Mouse (Mus musculus) R1 (cell line): ENCODE data around the gene Lbh.

Source experiments
- DNase-seq: peaks from one replicate; pipeline ENCODE4 v3.0.0-alpha.2; 2018; ENCODE audit warnings: low read depth, low spot score

Lbh gene

DNA sequence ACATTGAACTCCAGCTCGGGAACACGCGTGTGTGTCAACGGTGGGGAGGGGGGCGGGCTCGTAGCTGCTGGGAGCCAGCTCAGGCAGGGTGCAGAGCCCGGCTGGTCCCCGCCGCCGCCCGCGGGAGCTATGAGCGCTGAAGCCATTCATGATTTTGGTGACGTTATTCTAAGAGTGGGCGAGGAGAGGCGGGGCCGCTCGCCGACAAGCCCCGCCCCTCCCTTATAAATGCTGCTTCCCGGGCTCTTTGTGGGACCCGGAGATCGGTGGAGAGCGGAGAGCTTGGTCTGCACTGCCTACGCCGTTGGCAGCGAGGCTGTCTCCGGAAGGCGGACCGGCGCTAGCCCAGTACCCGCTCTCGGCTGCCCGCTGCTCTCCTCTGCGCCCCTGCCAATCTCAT is at the start of gene Lbh:
Gene Lbh (plus strand): TSS at position 253 of the 400 bp plus-strand sequence.
- DNase-seq: peak; percentile 70

DNA sequence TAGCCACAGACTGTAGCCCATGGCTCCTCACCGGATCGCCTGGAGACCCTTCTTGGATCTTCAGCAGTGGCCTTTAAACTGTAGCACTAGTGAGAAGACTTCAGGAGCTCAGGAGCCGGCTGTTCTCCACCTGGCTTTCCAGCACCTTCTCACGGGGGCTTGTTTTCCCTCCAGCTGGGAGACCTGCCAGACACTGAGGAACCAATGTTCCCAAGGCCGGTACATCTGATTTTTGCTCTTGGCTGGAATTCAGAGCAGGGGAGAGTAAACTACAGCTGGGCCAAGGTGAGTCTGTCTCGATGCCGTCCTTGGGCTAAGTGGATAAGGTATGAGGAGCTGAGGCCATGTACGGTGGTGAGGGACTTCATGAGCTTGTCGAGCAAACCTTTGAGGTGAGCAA is 39.1 kb upstream of the Lbh start:
- no peak for DNase-seq

DNA sequence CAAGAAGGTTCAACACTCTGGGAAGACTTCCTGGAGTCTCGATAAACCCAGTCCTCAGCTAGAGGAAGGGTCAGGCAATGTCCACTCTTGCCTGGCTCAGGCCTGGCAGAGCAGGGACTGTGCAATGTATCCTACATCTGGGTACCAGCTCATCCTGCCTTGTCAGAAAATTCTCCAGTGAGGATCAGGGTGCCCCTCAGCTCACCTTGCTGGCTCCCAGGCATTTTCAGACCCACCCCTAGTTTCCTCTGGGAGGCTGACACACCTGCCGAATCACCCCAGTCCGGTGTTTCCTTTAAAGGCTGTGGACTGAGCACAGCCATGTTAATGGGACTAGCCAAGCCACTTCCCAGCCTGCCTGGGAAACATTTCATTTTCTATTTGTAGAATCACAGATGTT is 37.9 kb upstream of the Lbh start:
- no peak for DNase-seq

DNA sequence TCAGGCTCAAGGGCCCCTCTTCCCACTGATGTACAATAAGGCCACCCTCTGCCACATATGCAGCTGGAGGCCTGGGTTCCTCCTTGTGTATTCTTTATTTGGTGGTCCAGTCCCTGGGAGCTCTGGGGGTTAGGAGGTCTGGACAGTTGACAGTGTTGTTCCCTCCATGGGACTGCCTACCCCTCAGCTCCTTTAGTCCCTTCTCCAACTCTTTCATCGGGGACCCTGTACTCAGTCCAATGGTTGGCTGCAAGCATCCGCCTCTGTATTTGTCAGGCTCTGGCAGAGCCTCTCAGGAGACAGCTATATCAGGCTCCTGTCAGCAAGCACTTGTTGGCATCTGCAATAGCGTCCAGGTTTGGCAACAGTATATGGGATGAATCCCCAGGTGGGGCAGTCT is 37.1 kb upstream of the Lbh start:
- DNase-seq: no peak

DNA sequence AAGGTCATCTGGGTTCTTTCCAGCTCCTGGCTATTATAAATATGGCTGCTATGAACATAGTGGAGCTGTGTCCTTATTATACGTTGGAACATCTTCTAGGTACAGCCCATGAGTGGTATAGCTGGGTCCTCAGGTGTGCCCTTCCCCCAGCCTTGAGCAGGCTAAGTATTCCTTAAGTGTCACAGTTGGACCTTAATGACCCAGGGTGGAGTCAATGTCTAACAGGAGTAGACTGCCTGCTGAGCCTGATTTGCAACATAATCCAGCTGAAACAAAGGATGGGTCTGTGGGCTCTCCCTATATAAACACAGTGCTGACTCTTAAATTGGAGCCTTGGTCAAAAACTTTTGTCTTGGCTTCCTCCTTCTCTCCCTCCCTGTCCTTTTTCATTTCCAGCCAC is 36.3 kb upstream of the Lbh start:
- DNase-seq: peak; percentile 93

DNA sequence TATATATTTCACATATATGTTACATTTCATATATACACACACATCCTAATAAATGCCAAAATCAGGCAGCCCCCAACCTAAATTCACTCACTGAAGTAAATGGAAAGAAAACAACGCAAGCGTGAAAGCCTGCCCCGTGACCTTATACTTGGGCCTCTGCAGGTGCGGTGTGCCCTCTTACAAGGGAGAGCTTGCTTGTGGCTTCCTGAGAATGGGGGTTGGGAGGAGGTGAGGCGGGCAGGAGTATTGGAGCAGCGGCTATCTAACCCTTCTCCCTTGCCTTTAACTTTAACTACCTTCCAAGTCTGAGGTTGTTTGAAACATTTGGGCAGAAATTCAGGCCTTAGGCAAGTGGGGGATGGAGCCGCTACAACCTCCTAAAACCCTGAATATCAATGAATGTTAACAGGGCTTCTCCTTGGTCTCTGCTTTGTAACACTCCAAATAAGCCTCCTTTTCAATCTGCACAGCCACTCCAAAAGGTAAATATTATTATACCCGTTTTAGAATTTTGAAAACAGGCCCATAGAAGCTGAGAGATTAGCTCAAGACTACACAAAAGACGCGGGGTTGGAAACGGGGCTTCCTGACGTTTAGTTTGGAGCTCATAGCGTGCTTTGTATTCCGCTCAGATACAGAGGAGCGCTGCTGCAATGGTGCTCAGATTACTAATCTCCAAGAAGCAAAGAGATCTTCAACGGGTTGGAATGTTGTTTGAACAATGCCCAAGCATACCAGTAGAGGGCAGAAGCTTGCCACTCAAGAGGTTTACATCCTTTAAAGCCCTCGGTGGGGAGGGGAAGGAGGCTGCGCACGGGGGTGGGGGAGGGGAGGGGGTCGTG is 28.3 kb upstream of the Lbh start:
- DNase-seq: peak; percentile 72

DNA sequence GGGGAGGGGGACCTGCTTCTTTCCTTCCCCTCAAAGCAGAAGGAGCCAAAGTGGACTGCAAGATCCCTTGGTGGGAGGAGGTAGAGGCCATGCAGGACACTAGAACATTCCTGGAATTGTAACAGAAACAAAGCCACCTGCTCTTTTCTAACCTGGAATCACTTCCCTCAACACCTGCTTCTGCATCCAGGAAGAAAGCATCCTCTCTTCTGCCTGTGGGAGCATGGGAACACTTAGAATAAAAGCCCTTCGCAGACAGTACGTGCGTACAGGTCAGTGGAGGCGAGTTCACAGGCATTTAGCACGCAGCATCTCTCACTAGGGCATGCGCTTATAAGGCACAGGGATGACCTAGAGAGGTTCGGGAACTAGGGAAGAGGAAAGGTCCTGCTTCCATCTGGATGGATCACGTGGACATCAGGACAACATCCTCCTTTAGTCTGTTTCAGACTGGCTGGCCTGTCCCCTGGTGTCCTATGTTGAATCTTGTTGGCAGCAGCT is 27.7 kb upstream of the Lbh start:
- DNase-seq: no peak

DNA sequence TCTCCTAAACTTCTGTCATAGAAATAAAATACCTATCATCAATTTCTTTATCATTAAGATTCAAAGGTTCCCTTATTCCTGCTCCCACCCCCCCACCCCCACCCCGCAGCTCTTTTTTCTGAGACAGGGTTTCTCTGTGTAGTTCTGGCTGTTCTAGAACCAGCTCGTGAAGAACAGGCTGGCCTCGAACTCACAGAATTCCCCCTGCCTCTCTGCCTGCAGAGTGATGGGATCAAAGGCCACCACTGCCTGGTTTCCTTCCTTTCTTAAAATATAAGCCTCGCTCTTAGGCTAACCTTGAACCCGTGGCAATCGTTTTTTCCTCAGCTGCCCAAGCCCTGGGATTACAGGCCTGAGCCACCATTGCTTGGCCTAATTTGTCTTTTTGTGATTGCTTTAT is 26.5 kb upstream of the Lbh start:
- no peak for DNase-seq

DNA sequence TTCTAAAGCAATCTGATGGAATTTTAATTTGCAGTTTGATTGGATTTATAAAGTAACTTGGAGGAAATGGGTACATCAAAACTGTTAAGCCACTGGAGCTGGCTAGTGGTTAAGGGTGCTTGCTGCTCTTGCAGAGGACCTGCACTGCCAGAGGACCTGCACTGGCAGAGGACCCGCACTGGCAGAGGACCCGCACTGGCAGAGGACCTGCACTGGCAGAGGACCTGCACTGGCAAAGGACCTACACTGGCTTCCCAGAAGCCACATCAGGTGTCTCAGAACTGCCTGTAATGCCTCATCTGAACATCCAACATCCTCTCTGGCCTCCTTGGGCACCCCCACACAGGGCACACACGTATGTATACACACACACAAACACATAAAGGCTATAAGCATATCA is 22.6 kb upstream of the Lbh start:
- no peak for DNase-seq

DNA sequence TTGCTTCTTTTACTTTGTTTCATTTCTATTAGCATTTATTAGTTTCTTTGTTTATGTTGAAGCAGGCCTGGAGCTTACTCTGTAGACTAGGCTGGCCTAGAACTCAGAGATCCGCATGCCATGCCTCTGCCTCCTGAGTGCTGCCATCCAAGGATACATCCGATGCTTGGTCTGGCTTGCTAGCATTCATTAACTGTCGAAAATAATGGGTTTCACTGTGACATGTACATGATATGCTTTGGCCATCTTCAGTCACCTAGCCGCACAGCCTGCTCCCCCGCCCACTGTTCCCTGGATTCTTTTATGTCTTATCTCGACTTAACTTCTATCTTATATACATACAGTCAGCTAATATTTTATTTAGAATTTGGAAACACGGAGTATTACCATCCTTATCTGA is 21.0 kb upstream of the Lbh start:
- no peak for DNase-seq

DNA sequence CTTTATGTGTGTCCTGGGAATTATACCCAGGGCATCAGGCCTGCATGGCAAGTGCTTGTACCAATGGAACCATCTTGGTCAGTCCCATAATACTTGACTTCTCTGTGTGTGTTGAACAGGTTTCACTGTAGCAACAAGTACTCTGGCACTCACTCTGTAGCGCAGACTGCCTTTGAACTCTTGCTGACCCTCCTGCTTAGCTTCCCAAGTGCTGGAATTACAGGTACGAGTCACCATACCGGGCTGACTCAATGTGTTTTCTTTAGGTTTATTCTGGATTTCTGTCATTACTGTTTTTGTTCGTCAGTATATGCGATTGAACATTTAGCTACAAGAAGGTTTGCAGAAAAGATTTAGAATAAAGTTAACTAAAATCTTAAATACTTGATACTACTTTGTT is 20.1 kb upstream of the Lbh start:
- DNase-seq: no peak

DNA sequence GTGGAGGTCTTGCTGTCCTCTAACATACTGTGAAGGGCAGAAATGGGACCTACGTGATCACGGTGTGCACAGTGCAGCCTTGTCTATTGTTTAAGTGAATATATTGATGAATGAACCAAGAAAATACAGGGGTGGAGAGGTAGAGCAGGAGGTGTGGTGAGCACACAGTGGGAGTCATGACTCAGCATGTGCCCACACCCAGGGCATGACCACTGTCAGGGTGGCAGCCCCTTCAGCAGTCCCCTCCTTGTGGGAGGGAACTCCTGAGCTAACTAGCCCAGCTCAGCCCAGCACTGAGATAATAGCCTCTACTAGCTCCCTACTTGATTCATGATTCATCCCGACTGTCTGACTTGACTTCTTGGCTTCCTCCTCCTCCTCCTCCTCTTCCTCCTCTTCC is 19.3 kb upstream of the Lbh start:
- peak; percentile 5 for DNase-seq

DNA sequence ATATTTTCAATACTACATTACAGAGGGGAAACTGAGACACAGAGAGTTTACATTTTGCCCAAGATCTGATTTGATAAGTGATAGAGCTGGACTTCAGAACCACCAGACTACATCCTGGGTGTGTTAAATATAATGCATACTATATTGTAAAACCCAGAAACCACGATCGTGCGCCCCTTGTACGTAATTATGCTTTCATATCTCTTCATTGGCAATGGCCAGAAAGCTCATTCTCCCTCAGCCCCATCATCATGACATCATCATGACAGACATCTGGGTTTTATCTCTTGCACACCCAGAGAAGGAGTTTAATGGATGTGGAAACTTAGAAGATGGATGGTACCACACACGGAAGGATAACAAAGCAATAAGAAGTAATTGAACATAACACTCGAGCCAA is 17.1 kb upstream of the Lbh start:
- DNase-seq: no peak

DNA sequence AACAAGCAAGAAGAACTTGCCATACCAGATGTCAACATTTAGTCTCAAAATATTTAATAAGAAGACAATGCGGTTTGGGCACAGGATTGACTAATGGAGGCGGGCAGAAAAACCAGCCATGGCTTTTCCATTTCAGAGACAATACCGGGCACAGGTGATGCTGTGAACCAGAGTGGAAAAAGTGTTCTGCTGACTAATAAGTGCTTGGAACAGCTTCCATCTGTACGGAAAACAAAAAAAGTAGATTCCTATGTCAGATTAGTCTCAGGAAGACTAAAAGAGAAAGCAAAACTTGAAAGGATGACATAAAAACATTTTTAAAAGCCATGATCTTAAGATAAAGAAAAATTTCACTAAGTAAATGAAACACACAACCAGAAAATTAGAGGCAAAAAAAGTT is 16.4 kb upstream of the Lbh start:
- DNase-seq: no peak

DNA sequence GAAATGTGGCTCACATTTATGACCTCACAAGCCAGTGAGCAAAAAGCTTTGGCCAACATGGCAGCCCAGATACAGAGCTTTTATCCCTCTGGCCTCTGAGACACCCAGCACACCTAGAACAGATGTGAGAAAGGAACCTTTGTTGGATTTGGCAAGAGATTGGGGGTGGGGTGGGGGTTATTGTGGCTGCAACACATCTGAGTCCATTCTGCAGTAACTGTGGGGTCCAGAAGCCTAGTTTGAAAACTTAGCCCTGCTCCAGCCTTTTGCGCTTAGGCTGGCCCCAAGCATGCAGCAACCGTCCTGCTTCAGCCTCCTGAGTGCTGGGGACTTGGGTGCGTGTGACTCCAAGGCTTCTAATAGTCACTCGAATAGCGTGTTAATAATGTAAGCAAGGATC is 14.8 kb upstream of the Lbh start:
- DNase-seq: no peak

DNA sequence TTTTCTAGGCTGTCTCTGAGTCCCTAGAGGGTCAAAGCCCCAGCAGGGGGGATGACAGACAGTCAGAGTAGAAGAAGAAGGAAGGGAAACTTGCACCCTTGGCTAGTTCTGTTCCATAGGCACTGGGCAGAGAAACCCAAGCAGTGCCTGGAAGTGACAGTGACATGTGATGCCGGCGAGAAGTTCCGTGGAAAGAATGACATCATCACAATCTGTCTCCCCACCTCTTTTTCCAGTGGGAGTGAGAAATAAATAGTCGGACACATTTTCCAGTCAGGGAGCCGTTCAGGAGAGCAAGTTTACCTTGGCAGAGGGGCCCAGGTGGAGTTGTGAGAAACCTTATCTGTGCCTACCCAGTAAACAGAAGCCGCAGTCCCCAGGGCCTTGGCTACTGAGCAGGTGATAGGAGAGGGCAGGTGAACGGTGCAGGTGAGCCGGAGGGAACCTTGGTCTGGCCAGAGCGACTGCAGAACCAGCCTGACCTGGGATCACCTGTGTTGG is 14.1 kb upstream of the Lbh start:
- DNase-seq: no peak

DNA sequence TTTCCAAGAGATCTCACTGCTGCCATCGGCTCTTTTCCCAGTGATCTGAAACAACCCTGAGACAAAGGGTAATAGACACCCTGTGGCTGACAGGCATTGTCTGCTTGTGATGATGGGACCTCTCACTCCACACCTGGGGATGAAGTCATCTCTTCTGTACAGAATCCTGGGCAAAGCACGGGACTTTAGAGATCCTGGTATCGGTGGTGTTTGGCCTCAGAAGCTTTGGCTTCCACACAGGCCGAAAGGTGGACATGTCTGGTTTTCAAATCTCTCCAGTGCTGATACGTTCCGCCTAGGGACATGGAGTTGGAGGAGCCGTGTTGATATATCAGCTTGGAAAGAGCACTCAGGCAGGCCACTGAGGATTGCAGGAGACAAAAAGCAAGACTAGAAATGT is 13.2 kb upstream of the Lbh start:
- no peak for DNase-seq

DNA sequence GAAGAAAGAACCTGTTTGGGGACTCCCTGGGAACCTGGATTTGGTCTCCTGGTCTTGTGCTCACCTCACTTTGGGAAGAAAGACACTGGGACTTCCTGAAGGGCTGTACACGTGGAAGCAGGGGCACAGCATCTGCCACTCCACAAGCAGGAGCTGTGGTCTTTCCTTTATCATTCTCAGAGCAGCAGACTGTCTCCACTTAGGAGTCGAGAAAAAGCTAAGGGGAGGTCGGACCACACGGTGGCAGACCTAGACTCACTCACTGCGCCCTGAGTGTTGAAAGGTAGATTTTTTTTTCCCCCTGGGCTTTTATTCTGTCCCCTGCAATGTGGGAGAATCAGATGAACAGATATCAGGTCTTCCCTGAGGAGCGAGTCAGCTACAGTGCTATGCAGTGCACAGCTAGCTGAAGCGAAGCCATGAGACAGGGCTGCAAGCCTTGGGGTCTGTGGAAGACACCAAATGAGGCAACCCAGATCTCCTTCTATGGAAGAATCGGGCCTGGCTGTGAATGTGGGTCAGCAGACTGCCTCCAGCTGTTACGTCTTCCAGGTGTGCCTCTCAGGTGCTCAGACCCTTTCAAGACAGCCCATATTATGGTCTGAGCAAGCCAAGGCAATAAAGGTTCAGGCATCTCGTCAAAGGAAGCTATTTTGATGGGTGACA is 11.7 kb upstream of the Lbh start:
- no peak for DNase-seq

DNA sequence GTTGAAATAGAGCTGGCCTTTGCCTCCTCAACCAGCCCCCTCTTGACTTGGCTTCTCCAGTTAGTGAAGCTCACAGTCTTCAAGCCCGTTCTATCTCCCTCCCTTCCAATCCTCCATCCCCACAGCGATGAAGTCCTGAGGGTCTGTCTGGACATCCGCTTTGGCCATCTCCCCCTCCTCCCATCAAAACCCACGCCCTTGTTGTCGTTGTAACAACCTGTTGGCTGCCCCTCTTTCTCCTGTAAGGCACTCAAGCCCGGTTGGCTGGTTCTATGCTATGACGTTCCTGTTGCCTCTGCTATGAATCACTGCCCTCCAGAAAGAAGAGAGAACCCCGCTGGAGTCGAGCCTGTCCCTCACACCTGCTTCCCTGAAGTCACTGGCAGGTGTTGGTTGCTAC is 10.9 kb upstream of the Lbh start:
- no peak for DNase-seq

DNA sequence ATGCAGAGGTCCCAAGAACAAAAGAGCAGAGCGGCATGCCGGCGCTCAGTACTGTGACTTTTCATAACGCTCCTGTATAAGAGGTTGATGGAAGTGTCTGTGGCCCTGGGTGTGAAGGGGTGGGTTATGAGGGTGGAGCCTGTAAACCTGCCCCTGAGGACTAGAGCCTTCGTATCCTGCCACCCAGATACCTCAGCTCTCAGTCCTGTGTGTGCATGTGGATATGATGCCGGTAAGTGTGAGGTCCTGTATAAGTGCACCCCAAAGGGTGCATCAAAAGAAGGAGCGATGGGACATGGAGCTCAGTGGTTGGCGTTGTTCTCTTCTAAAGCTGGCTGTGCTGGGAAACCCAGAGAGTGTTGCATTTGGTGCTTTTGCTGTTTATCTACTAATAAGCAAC is 10.3 kb upstream of the Lbh start:
- no peak for DNase-seq

DNA sequence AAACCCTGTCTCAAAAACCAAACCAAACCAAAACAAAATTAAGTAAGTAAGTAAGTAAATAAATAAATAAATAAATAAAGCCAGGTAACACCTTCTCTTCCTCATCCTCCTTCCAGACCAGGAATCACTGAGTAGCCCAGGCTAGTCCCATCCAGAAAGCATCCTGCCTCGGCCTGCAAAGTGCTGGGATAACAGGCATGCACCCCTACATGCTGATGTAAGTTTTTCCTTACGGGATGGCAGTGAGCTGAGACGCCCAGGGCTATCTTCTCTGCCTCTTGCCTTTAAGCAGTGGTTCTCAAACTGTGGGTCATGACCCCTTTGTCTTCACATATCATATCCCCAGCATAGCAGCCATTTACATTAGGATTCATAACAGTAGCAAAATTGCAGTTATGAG is 9.5 kb upstream of the Lbh start:
- DNase-seq: no peak

DNA sequence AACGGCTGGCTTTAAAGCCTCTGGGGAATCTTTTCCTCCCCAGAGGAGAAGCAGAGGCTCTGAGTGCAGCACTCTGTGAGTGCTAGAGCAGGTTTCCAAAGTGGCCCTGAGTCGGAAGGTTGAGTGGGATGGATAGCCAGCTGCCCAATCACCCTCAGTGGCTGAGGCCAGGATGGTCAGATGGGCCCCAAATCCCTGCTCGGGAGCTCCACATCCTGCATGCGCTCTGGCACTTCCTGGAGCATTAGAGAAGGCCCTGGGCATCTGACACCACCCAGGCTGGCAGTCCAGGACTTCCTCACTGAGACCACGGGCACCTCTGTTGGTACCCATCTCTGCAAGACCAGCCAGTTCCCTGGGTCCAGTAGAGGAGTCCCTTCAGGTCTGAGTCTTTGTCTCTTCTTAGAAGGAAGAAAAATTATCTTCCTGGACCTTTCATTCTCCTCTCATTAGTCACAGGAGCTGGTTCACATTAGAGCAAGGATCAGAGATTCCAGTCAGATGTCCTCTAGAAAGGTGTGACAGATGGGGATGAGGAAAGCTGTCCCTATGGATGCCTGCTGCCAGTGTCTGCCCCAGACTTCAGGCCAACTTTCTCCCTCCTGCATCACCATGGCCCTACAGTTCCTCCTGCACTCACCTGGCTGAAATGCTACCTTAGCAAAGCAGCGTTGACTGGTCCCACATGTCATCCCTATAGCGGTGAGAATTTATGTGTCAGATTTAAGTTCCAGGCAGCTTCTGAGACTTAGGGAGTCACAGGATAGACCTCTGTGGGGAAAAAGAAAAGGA is 8.8 kb upstream of the Lbh start:
- DNase-seq: no peak
